Mouse (Mus musculus): ENCODE measurements around the gene Mindy4. TPM values are rescaled to one million over a fixed set of nuclear protein-coding genes. Genes with fewer than 3 reads are reported as not detected.
A peak's percentile ranks its signal among the peaks of the same experiment; 100 is the strongest.

Mindy4 gene
- polyA plus RNA-seq, 1 experiment from 2014 or later: 15.0 TPM

- WGBS: 82% methylated on average over 3 of the region's 3 CpGs
These were observed 11.4 kb downstream of the Mindy4 start for GRCm38 (mm10) chr6:55214541-55214940.

GRCm38 (mm10) chr6:55218232-55218631, 15.0 kb downstream of the Mindy4 start:
- WGBS: 90% methylated on average over 9 of the region's 9 CpGs
- no peak overlapping the region for H3K9ac ChIP-seq
- H3K9me3 ChIP-seq (replicated peaks): no peaks in the 10 kb centered on the region
- H3K4me2 ChIP-seq: no peak overlapping the region
- peaks cover 54% of the 10 kb centered on the region for H3K36me3 ChIP-seq (ENCODE audit: poor library complexity, severe bottlenecking)
- H3K4me1 ChIP-seq: no peaks in the 10 kb centered on the region
- H3K27me3 ChIP-seq: no peaks in the 10 kb centered on the region
- no peak overlapping the region for H3K27ac ChIP-seq
- H3K4me3 ChIP-seq: no peak overlapping the region
- no peak for ATAC-seq

More at GRCm38 (mm10) chr6:55214541-55214940, 11.4 kb downstream of the Mindy4 start:
- Histone ChIP-seq H3K9ac (no peak overlapping the region), H3K36me3 (ENCODE audit: poor library complexity, severe bottlenecking) (peaks cover 49% of the 10 kb centered on the region), H3K27ac (no peak overlapping the region), H3K27me3 (no peaks in the 10 kb centered on the region), H3K4me3 (no peak overlapping the region), H3K4me1 (no peaks in the 10 kb centered on the region), H3K9me3 (replicated peaks) (no peaks in the 10 kb centered on the region), H3K4me2 (no peak overlapping the region)
- ATAC-seq: no peak

- peaks cover 37% of the 10 kb centered on the region for H3K36me3 ChIP-seq (ENCODE audit: poor library complexity, severe bottlenecking)
- no peaks in the 10 kb centered on the region for H3K9me3 ChIP-seq (replicated peaks)
- H3K27ac ChIP-seq: no peak overlapping the region
- ATAC-seq: no peak
- no peaks in the 10 kb centered on the region for H3K4me1 ChIP-seq
- no peak overlapping the region for H3K4me2 ChIP-seq
- H3K4me3 ChIP-seq: no peak overlapping the region
- 93% methylated on average over 8 of the region's 8 CpGs for WGBS
- H3K9ac ChIP-seq: no peak overlapping the region
- no peaks in the 10 kb centered on the region for H3K27me3 ChIP-seq
These were observed 20.8 kb downstream of the Mindy4 start for GRCm38 (mm10) chr6:55223986-55224385.

- no peak overlapping the region for H3K4me3 ChIP-seq
These were observed 26.9 kb downstream of the Mindy4 start for GRCm38 (mm10) chr6:55230048-55230447.

GRCm38 (mm10) chr6:55232101-55232500, 28.9 kb downstream of the Mindy4 start:
- Histone ChIP-seq H3K9ac (no peak overlapping the region), H3K4me2 (no peak overlapping the region)

More at GRCm38 (mm10) chr6:55230048-55230447, 26.9 kb downstream of the Mindy4 start:
- H3K36me3 ChIP-seq (ENCODE audit: poor library complexity, severe bottlenecking): peaks cover 10% of the 10 kb centered on the region
- no peak overlapping the region for H3K27ac ChIP-seq
- H3K9me3 ChIP-seq (replicated peaks): no peaks in the 10 kb centered on the region
- no peak overlapping the region for H3K9ac ChIP-seq
- H3K4me2 ChIP-seq: no peak overlapping the region
- 83% methylated on average over 8 of the region's 8 CpGs for WGBS
- H3K27me3 ChIP-seq: no peaks in the 10 kb centered on the region
- H3K4me1 ChIP-seq: no peaks in the 10 kb centered on the region
- ATAC-seq: no peak

GRCm38 (mm10) chr6:55232524-55233264, 29.5 kb downstream of the Mindy4 start:
- Histone ChIP-seq H3K4me3 (no peak overlapping the region), H3K27ac (no peak overlapping the region), H3K9me3 (replicated peaks) (no peaks in the 10 kb centered on the region), H3K27me3 (no peaks in the 10 kb centered on the region), H3K4me1 (no peaks in the 10 kb centered on the region), H3K36me3 (ENCODE audit: poor library complexity, severe bottlenecking) (peaks cover 13% of the 10 kb centered on the region), H3K4me2 (no peak overlapping the region), H3K9ac (no peak overlapping the region)
- peak; percentile 62 for ATAC-seq
- WGBS: 70% methylated on average over 3 of the region's 3 CpGs

More at GRCm38 (mm10) chr6:55232101-55232500, 28.9 kb downstream of the Mindy4 start:
- 91% methylated on average over 7 of the region's 7 CpGs for WGBS
- H3K9me3 ChIP-seq (replicated peaks): no peaks in the 10 kb centered on the region
- no peak overlapping the region for H3K4me3 ChIP-seq
- ATAC-seq: no peak
- H3K27ac ChIP-seq: no peak overlapping the region
- no peaks in the 10 kb centered on the region for H3K4me1 ChIP-seq
- peaks cover 10% of the 10 kb centered on the region for H3K36me3 ChIP-seq (ENCODE audit: poor library complexity, severe bottlenecking)
- H3K27me3 ChIP-seq: no peaks in the 10 kb centered on the region

GRCm38 (mm10) chr6:55233326-55233725, 30.1 kb downstream of the Mindy4 start:
- Histone ChIP-seq H3K4me3 (no peak overlapping the region), H3K9ac (no peak overlapping the region), H3K27me3 (no peaks in the 10 kb centered on the region), H3K27ac (no peak overlapping the region), H3K36me3 (ENCODE audit: poor library complexity, severe bottlenecking) (peaks cover 17% of the 10 kb centered on the region), H3K9me3 (replicated peaks) (no peaks in the 10 kb centered on the region), H3K4me2 (no peak overlapping the region), H3K4me1 (no peaks in the 10 kb centered on the region)
- no peak for ATAC-seq
- WGBS: 94% methylated on average over 5 of the region's 5 CpGs

- Histone ChIP-seq H3K27ac (no peak overlapping the region), H3K27me3 (no peaks in the 10 kb centered on the region), H3K4me3 (no peak overlapping the region), H3K4me1 (no peaks in the 10 kb centered on the region), H3K9ac (no peak overlapping the region), H3K4me2 (no peak overlapping the region), H3K36me3 (ENCODE audit: poor library complexity, severe bottlenecking) (peaks cover 13% of the 10 kb centered on the region), H3K9me3 (replicated peaks) (no peaks in the 10 kb centered on the region)
- WGBS: 87% methylated on average over 6 of the region's 6 CpGs
- no peak for ATAC-seq
These were observed 31.5 kb downstream of the Mindy4 start for GRCm38 (mm10) chr6:55234636-55235035.

GRCm38 (mm10) chr6:55235733-55236132, 32.5 kb downstream of the Mindy4 start:
- Histone ChIP-seq H3K27me3 (no peaks in the 10 kb centered on the region), H3K4me3 (no peak overlapping the region), H3K4me1 (no peaks in the 10 kb centered on the region), H3K9ac (no peak overlapping the region), H3K27ac (no peak overlapping the region), H3K4me2 (no peak overlapping the region), H3K36me3 (ENCODE audit: poor library complexity, severe bottlenecking) (peaks cover 13% of the 10 kb centered on the region), H3K9me3 (replicated peaks) (no peaks in the 10 kb centered on the region)
- WGBS: 86% methylated on average over 4 of the region's 4 CpGs
- no peak for ATAC-seq

- no peak overlapping the region for H3K27ac ChIP-seq
- H3K4me2 ChIP-seq: no peak overlapping the region
- H3K4me3 ChIP-seq: no peak overlapping the region
- peaks cover 14% of the 10 kb centered on the region for H3K36me3 ChIP-seq (ENCODE audit: poor library complexity, severe bottlenecking)
- no peaks in the 10 kb centered on the region for H3K9me3 ChIP-seq (replicated peaks)
- H3K9ac ChIP-seq: no peak overlapping the region
- 70% methylated on average over 8 of the region's 8 CpGs for WGBS
- ATAC-seq: no peak
- H3K4me1 ChIP-seq: no peaks in the 10 kb centered on the region
- H3K27me3 ChIP-seq: no peaks in the 10 kb centered on the region
These were observed 36.7 kb downstream of the Mindy4 start for GRCm38 (mm10) chr6:55239931-55240330.

GRCm38 (mm10) chr6:55240591-55241260, 37.5 kb downstream of the Mindy4 start:
- no peak overlapping the region for H3K4me2 ChIP-seq
- ATAC-seq: no peak
- H3K27ac ChIP-seq: no peak overlapping the region
- no peak overlapping the region for H3K4me3 ChIP-seq
- no peaks in the 10 kb centered on the region for H3K9me3 ChIP-seq (replicated peaks)
- WGBS: 93% methylated on average over 9 of the region's 9 CpGs
- no peaks in the 10 kb centered on the region for H3K27me3 ChIP-seq
- peaks cover 17% of the 10 kb centered on the region for H3K36me3 ChIP-seq (ENCODE audit: poor library complexity, severe bottlenecking)
- no peaks in the 10 kb centered on the region for H3K4me1 ChIP-seq
- no peak overlapping the region for H3K9ac ChIP-seq

GRCm38 (mm10) chr6:55241479-55241878, 38.3 kb downstream of the Mindy4 start:
- H3K9me3 ChIP-seq (replicated peaks): no peaks in the 10 kb centered on the region
- no peak overlapping the region for H3K4me2 ChIP-seq
- H3K27me3 ChIP-seq: no peaks in the 10 kb centered on the region
- H3K36me3 ChIP-seq (ENCODE audit: poor library complexity, severe bottlenecking): peaks cover 22% of the 10 kb centered on the region
- no peak overlapping the region for H3K27ac ChIP-seq
- H3K4me3 ChIP-seq: no peak overlapping the region
- 89% methylated on average over 5 of the region's 5 CpGs for WGBS
- no peaks in the 10 kb centered on the region for H3K4me1 ChIP-seq
- no peak overlapping the region for H3K9ac ChIP-seq
- no peak for ATAC-seq
